Mouse (Mus musculus) brain, embryonic 18.5 days (tissue): ENCODE data around the gene Dync1h1.

ENCODE experiments used
- DNase-seq: peaks from one replicate; pipeline ENCODE4 v3.0.0-alpha.2; 2012; ENCODE audit warnings: low read depth, low spot score

Dync1h1 gene

GRCm38 (mm10) chr12:110601241-110602218 is at the start of gene Dync1h1:
Dync1h1 (plus strand) TSS chr12:110601452.
- peak; percentile 83 for DNase-seq

- DNase-seq, result no peak
Measured at GRCm38 (mm10) chr12:110552113-110552512, 49.1 kb upstream of the Dync1h1 start.

- DNase-seq, result no peak
Measured at GRCm38 (mm10) chr12:110553362-110553761, 47.9 kb upstream of the Dync1h1 start.

- DNase-seq, result no peak
Measured at GRCm38 (mm10) chr12:110555536-110556240, 45.6 kb upstream of the Dync1h1 start.

- no peak for DNase-seq
Measured at GRCm38 (mm10) chr12:110556861-110557628, 44.2 kb upstream of the Dync1h1 start.

- DNase-seq, result no peak
Measured at GRCm38 (mm10) chr12:110558175-110558574, 43.1 kb upstream of the Dync1h1 start.

GRCm38 (mm10) chr12:110563383-110563782 is 37.9 kb upstream of the Dync1h1 start:
- no peak for DNase-seq

- DNase-seq, result no peak
Measured at GRCm38 (mm10) chr12:110564848-110565247, 36.4 kb upstream of the Dync1h1 start.

GRCm38 (mm10) chr12:110566366-110566765 is 34.9 kb upstream of the Dync1h1 start:
- no peak for DNase-seq

- DNase-seq, result no peak
Measured at GRCm38 (mm10) chr12:110571050-110571449, 30.2 kb upstream of the Dync1h1 start.

- DNase-seq, result no peak
Measured at GRCm38 (mm10) chr12:110572351-110572750, 28.9 kb upstream of the Dync1h1 start.

- DNase-seq, result no peak
Measured at GRCm38 (mm10) chr12:110573635-110574034, 27.6 kb upstream of the Dync1h1 start.

- no peak for DNase-seq
Measured at GRCm38 (mm10) chr12:110575926-110576325, 25.3 kb upstream of the Dync1h1 start.

GRCm38 (mm10) chr12:110578333-110578732 is 22.9 kb upstream of the Dync1h1 start:
- no peak for DNase-seq

GRCm38 (mm10) chr12:110588622-110589021 is 12.6 kb upstream of the Dync1h1 start:
- no peak for DNase-seq

GRCm38 (mm10) chr12:110590804-110591259 is 10.4 kb upstream of the Dync1h1 start:
- DNase-seq, result no peak

GRCm38 (mm10) chr12:110591260-110591883 is 9.9 kb upstream of the Dync1h1 start:
- peak; percentile 100 for DNase-seq

- no peak for DNase-seq
Measured at GRCm38 (mm10) chr12:110598527-110598926, 2.7 kb upstream of the Dync1h1 start.

GRCm38 (mm10) chr12:110599791-110600190 is 1.5 kb upstream of the Dync1h1 start:
- DNase-seq, result no peak

- DNase-seq, result no peak
Measured at GRCm38 (mm10) chr12:110600225-110600991, 844 bp upstream of the Dync1h1 start.
